Mouse (Mus musculus) heart, postnatal 0 days (tissue): ENCODE measurements at regions not wholly inside any gene's neighbourhood (a gene's known extent, or its start where the extent isn't known, plus 50 kb on each side); places are given as distances from the start of the nearest gene placed in this dataset.

Experiments
- CTCF ChIP-seq: IDR thresholded peaks from 2 replicates; pipeline ENCODE4 v1.5.1; 2016; ENCODE audit warnings: antibody characterized with exemption, control low read depth, low read depth
- EP300 ChIP-seq: IDR thresholded peaks from 2 replicates; pipeline ENCODE4 v1.6.1; 2016; ENCODE audit warnings: antibody characterized with exemption, low read depth

GRCm38 (mm10) chr2:92514961-92515360 is 54.6 kb upstream of the Slc35c1 start:
- TF ChIP-seq CTCF (no peak), EP300 (no peak)
